Mouse (Mus musculus) heart, postnatal 0 days (tissue): ENCODE results near the gene Csrnp1. TPM values are rescaled to one million over a fixed set of nuclear protein-coding genes. Genes with fewer than 3 reads are reported as not detected.

ENCODE experiments used
- ATAC-seq: fragments of 200-750 bp; cut with Nextera tagmentation; 2 replicates; pipeline ENCODE4 v1.8.0; 2017; ENCODE audit warnings: low read depth, moderate number of reproducible peaks, moderate library complexity; ENCODE audit not compliant: insufficient read depth
- DNase-seq: peaks from one replicate; pipeline ENCODE4 v3.0.0-alpha.2; 2016; ENCODE audit warnings: low spot score
- H3K27ac ChIP-seq: fragments of 300-500 bp; sonication (generic); 2 replicates; pipeline ENCODE4 v1.5.1; 2014; ENCODE audit warnings: low read depth, mild to moderate bottlenecking
- H3K27me3 ChIP-seq: fragments of 300-500 bp; sonication (generic); 2 replicates; pipeline ENCODE4 v1.6.1; 2014; ENCODE audit warnings: low read length, mixed read lengths; ENCODE audit not compliant: control insufficient read depth, insufficient read depth
- H3K36me3 ChIP-seq: fragments of 300-500 bp; sonication (generic); replicated peaks from 2 replicates; pipeline ENCODE4 v1.6.1; 2014; ENCODE audit warnings: low read length, mixed read lengths; ENCODE audit not compliant: control insufficient read depth, insufficient read depth
- H3K4me1 ChIP-seq: fragments of 300-500 bp; sonication (generic); 2 replicates; pipeline ENCODE4 v1.6.1; 2014; ENCODE audit warnings: antibody characterized with exemption; ENCODE audit not compliant: control insufficient read depth, insufficient read depth
- H3K4me2 ChIP-seq: fragments of 300-500 bp; sonication (generic); 2 replicates; pipeline ENCODE4 v1.6.1; 2014; ENCODE audit warnings: low read depth, mild to moderate bottlenecking, low read length, moderate library complexity
- H3K4me3 ChIP-seq: fragments of 300-500 bp; sonication (generic); 2 replicates; pipeline ENCODE4 v1.5.1; 2014; ENCODE audit warnings: low read depth, low read length
- H3K9ac ChIP-seq: fragments of 300-500 bp; sonication (generic); replicated peaks from 2 replicates; pipeline ENCODE4 v1.6.1; 2014; ENCODE audit warnings: low read depth, low read length, mixed read lengths
- H3K9me3 ChIP-seq: fragments of 300-500 bp; sonication (generic); replicated peaks from 2 replicates; pipeline ENCODE4 v1.6.1; 2016; ENCODE audit warnings: low read length; ENCODE audit not compliant: control insufficient read depth
- CTCF ChIP-seq: IDR thresholded peaks from 2 replicates; pipeline ENCODE4 v1.5.1; 2016; ENCODE audit warnings: antibody characterized with exemption, control low read depth, low read depth
- EP300 ChIP-seq: IDR thresholded peaks from 2 replicates; pipeline ENCODE4 v1.6.1; 2016; ENCODE audit warnings: antibody characterized with exemption, low read depth
- WGBS: fragments of 180-500 bp; shearing (Covaris S2); extraction: QIAGEN DNeasy Blood & Tissue Kit; methylation state at CpG from one replicate; pipeline ENCODE4 v1.1.7; 2014; 5-methylcytosine and 5-hydroxymethylcytosine counted together
- polyA plus RNA-seq: library from polyadenylated mRNA; unstranded; fragments of >200 nt; fragmentation: Nextera tagmentation; extraction: Ambion mirVana; gene quantifications from 2 replicates; pipeline ENCODE4 v1.2.1, GENCODE M21; 2015
- total RNA-seq: library from RNA; depleted of rRNA; stranded (reverse); fragments of >200 nt; gene quantifications from 2 replicates; pipeline ENCODE4 v1.2.3, GENCODE M21; 2014; ENCODE audit warnings: low replicate concordance

Gene Csrnp1
- total and polyA plus RNA-seq, 2 experiments from 2014 or later = 4.0 to 23.8 TPM

DNA sequence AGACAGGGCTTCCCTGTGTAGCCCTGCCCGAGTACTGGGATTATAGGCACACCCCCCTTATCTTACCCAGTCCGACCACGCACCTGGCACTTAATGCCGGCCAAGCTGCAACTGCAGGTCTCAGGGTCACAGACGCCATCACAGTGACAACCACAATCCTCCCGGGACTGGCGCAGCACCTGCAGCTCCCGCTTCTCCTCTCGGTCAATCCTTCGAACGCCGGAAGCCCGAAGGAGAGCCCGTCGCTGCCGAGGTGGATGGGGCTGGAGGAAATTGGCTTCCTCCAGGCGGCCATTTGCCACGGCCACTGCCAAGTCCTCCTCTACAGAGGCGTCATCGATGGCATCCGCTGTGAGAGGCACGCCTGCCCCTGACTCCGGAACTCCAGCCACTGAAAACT lies 11.2 kb downstream of the Csrnp1 start:
- H3K9me3 ChIP-seq = no peaks in the 10 kb centered on the region
- H3K27me3 ChIP-seq = no peaks in the 10 kb centered on the region
- no peak for ATAC-seq
- H3K4me1 ChIP-seq = peaks cover 37% of the 10 kb centered on the region
- WGBS = 89% methylated on average over 23 of the region's 23 CpGs
- no peak overlapping the region for H3K9ac ChIP-seq
- no peak overlapping the region for H3K4me3 ChIP-seq
- no peak overlapping the region for H3K27ac ChIP-seq
- no peak for DNase-seq
- H3K36me3 ChIP-seq = peaks cover 50% of the 10 kb centered on the region
- H3K4me2 ChIP-seq = no peak overlapping the region
- TF ChIP-seq EP300 (no peak), CTCF (no peak)

DNA sequence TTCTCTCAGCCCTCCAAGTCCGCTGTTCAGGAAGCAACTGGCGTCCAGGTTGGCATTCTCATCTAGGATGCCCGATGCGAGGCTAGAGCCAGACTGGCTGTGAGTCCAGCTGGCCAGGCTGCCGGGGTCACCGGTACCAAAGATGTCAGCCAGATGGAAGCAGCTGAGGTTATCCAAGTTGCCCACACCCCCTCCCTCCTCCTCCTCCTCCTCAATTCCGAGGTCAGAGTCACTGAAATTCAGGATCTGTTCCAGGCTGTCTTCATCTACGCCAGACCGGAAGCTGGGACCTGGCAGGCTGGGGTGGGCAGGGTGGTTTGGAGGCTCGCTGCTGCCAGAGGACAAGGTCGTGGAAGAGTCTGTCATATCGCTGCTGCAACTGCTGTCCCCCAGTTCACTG lies 11.9 kb downstream of the Csrnp1 start:
- no peaks in the 10 kb centered on the region for H3K27me3 ChIP-seq
- H3K9ac ChIP-seq = no peak overlapping the region
- ATAC-seq (no peak), DNase-seq (no peak)
- no peak overlapping the region for H3K4me2 ChIP-seq
- no peak overlapping the region for H3K4me3 ChIP-seq
- H3K36me3 ChIP-seq = peaks cover 50% of the 10 kb centered on the region
- no peak for TF ChIP-seq CTCF
- TF ChIP-seq EP300 = no peak
- 0 out of 2 replicates have a peak overlapping the region, but pooled peaks have one; percentile 15 for H3K27ac ChIP-seq
- no peaks in the 10 kb centered on the region for H3K9me3 ChIP-seq
- WGBS = 72% methylated on average over 12 of the region's 12 CpGs
- H3K4me1 ChIP-seq = peaks cover 30% of the 10 kb centered on the region

DNA sequence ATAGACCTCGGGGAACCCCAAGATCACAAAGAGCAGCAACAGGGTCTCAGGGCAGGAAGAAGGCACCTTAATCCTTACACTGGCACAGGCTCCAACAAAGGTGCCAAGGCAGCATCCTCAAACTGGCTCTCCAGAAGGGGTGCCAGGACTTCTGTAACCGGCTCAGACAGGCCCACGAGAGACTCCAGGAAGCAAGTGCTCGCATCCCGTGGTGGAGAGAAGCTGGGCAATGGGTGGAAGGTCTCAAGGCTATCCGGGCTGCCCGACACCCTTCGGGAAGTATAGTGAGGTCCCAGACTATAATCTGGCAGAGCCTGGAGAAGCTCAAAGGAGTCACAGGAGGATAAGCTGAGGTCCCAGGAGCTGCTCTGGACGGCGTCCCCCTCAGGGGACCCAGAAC lies 12.3 kb downstream of the Csrnp1 start:
- no peak for ATAC-seq
- Histone ChIP-seq H3K27me3 (no peaks in the 10 kb centered on the region), H3K27ac (0 out of 2 replicates have a peak overlapping the region, but pooled peaks have one; percentile 15), H3K9ac (no peak overlapping the region), H3K36me3 (peaks cover 50% of the 10 kb centered on the region), H3K4me3 (no peak overlapping the region), H3K4me2 (no peak overlapping the region), H3K4me1 (peaks cover 26% of the 10 kb centered on the region), H3K9me3 (no peaks in the 10 kb centered on the region)
- no peak for DNase-seq
- 90% methylated on average over 10 of the region's 10 CpGs for WGBS
- TF ChIP-seq EP300 (no peak), CTCF (no peak)

DNA sequence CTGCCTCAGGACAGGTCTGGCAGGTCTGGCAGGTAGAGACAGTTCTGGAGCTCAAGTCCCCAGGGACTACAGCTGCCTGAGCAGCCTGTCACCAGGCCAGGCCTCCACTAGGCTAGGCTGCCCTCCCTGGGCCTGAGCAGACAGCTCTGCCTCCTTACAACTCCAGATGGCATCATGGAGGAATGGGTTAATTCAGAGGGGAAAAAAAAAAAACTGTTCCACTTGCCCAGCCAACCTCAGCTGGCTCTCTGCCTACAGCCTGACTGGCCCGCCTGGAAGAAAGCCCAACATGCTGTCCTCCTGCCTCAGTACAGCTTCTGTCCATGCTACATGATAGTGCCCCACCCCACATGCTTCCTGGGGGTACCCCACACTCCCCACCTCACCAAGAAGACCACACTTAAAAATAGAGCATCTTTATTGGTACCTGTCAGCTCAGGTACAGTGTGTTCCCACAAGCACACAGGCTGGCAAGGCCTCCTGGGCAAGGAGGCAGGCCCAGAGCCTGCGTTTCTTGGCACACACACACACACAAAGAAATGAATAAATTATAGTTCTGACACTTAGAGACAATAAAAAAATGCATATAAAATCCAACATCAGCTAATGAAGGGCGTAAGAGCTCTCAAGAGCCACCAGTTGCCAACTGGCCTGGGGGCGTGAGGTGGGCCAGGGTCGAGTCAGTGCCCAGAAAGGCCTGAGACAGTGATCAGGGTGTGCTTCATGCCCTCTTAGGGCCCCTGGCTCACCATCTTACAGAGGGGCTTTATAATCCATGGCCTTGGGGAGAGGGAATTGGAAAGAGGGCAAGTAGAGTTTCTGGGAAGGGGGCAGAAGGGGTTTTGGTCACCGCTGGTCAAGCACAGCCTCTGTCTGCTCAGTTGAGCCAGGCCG lies 13.4 kb downstream of the Csrnp1 start:
- WGBS = 75% methylated on average over 7 of the region's 7 CpGs
- Histone ChIP-seq H3K4me3 (no peak overlapping the region), H3K36me3 (peaks cover 43% of the 10 kb centered on the region), H3K27ac (peak overlapping the region; percentile 74), H3K27me3 (no peaks in the 10 kb centered on the region), H3K9me3 (no peaks in the 10 kb centered on the region), H3K9ac (no peak overlapping the region; the same call in 1 of the 2 replicates), H3K4me2 (no peak overlapping the region), H3K4me1 (peaks cover 17% of the 10 kb centered on the region)
- peak; percentile 43 for DNase-seq
- no peak for ATAC-seq
- TF ChIP-seq CTCF = no peak
- no peak for TF ChIP-seq EP300

DNA sequence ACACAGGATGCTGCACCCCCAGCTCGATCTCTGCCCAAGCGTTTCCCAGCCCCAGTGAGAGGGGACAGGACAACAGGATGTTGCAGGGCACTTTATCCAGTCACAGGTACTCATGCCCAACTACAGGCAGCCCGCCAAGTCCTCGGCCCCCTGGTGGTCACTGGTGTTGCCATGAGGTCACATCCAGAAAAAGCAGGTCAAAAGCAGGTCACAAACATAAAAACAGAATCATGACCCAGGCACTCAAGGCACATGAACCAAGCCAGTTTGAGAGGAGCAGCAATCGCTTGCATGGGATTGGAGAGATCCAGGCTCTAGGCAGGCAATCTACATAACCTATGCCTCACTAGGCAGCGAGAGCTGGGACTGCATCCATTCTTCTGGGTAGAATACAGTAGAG lies 14.2 kb downstream of the Csrnp1 start:
- WGBS = 24% methylated on average over 6 of the region's 6 CpGs
- Histone ChIP-seq H3K27ac (peak overlapping the region; percentile 74), H3K4me3 (no peak overlapping the region), H3K9ac (no peak overlapping the region; the same call in 1 of the 2 replicates), H3K36me3 (peaks cover 40% of the 10 kb centered on the region), H3K4me1 (peaks cover 17% of the 10 kb centered on the region), H3K27me3 (no peaks in the 10 kb centered on the region), H3K4me2 (no peak overlapping the region), H3K9me3 (no peaks in the 10 kb centered on the region)
- DNase-seq (peak; percentile 57), ATAC-seq (peak; percentile 62)
- TF ChIP-seq EP300 (no peak), CTCF (peak; percentile 68)
